28 mouse cellular contexts compared by ENCODE assay signal in genomic region chr10:61457182-61457581, GRCm38 (mm10). TPM values are rescaled to one million over a fixed set of nuclear protein-coding genes. Genes with fewer than 3 reads are reported as not detected.
DNase-seq lines count a peak whose midpoint lies in the region; ATAC-seq and TF ChIP-seq lines count a peak whose summit lies in the region.
"Had no signal": no experiment of that assay in that cellular context is flagged by ENCODE, and none has a peak within 500 bp of the region (broad histone marks: within the 10 kb centered on the region; RNA-seq: fewer than 3 reads in every experiment).

No protein-coding gene starts in this region.

- H3K36me3 ChIP-seq in liver, postnatal 0 days (replicated peaks; ENCODE audit: insufficient read depth, low read length): no peaks in the 10 kb centered on the region
- H3K36me3 ChIP-seq in liver, embryonic 11.5 days (ENCODE audit: control insufficient read depth, insufficient read depth, low read length): no peaks in the 10 kb centered on the region
- H3K36me3 ChIP-seq in forebrain, embryonic 16.5 days (ENCODE audit: control insufficient read depth, insufficient read depth): no peaks in the 10 kb centered on the region
- H3K36me3 ChIP-seq: G1E; heart, embryonic 12.5 days; heart, embryonic 15.5 days; hindbrain, embryonic 10.5 days; hindbrain, embryonic 13.5 days had no signal

- no peaks in the 10 kb centered on the region; the same call in 1 of the 2 replicates for H3K4me1 ChIP-seq in liver, postnatal 0 days (ENCODE audit: insufficient read depth)
- H3K4me1 ChIP-seq in liver, embryonic 11.5 days (replicated peaks; ENCODE audit: control insufficient read depth, insufficient read depth, low read length): no peaks in the 10 kb centered on the region
- H3K4me1 ChIP-seq in forebrain, embryonic 16.5 days (replicated peaks; ENCODE audit: control insufficient read depth, insufficient read depth, low read length): no peaks in the 10 kb centered on the region
- H3K4me1 ChIP-seq: heart, embryonic 12.5 days; hindbrain, embryonic 10.5 days; hindbrain, embryonic 13.5 days had no signal

- no peak overlapping the region for H3K4me2 ChIP-seq in liver, postnatal 0 days (ENCODE audit: low read depth, low read length)
- no peak overlapping the region for H3K4me2 ChIP-seq in liver, embryonic 11.5 days
- no peak overlapping the region for H3K4me2 ChIP-seq in forebrain, embryonic 16.5 days (ENCODE audit: low read length)
- H3K4me2 ChIP-seq: heart, embryonic 12.5 days; heart, embryonic 15.5 days; hindbrain, embryonic 13.5 days had no signal

- WGBS in liver, postnatal 0 days (ENCODE audit: insufficient replicate concordance): 61% methylated on average over 3 of the region's 3 CpGs
- WGBS in liver, embryonic 11.5 days: 71% methylated on average over 3 of the region's 3 CpGs
- 62% methylated on average over 3 of the region's 3 CpGs for WGBS in forebrain, embryonic 16.5 days

- H3K4me3 ChIP-seq in liver, postnatal 0 days (ENCODE audit: low read depth, low read length): no peak overlapping the region
- no peak overlapping the region for H3K4me3 ChIP-seq in liver, embryonic 11.5 days (ENCODE audit: low read depth, low read length)
- no peak overlapping the region for H3K4me3 ChIP-seq in forebrain, embryonic 16.5 days (replicated peaks; ENCODE audit: low read length)
- H3K4me3 ChIP-seq: heart, embryonic 12.5 days; heart, embryonic 15.5 days; hindbrain, embryonic 10.5 days; hindbrain, embryonic 13.5 days had no signal

- no peak overlapping the region for H3K9ac ChIP-seq in liver, postnatal 0 days (replicated peaks)
- no peak overlapping the region for H3K9ac ChIP-seq in liver, embryonic 11.5 days (ENCODE audit: low read depth, low read length)
- H3K9ac ChIP-seq in forebrain, embryonic 16.5 days (replicated peaks; ENCODE audit: low read depth, low read length): no peak overlapping the region
- H3K9ac ChIP-seq: heart, embryonic 12.5 days; heart, embryonic 15.5 days; hindbrain, embryonic 13.5 days had no signal

- no peak for TF ChIP-seq CTCF in liver, postnatal 0 days (IDR thresholded peaks at IDR 0.05; ENCODE audit: low read depth)

- H3K27me3 ChIP-seq in liver, postnatal 0 days (ENCODE audit: insufficient read depth, low read length): no peaks in the 10 kb centered on the region
- no peaks in the 10 kb centered on the region for H3K27me3 ChIP-seq in liver, embryonic 11.5 days (replicated peaks; ENCODE audit: control insufficient read depth, insufficient read depth, low read length)
- H3K27me3 ChIP-seq in forebrain, embryonic 16.5 days (replicated peaks; ENCODE audit: control insufficient read depth, insufficient read depth, low read length): no peaks in the 10 kb centered on the region
- H3K27me3 ChIP-seq: heart, embryonic 12.5 days; heart, embryonic 15.5 days; hindbrain, embryonic 13.5 days; Patski had no signal

- H3K9me3 ChIP-seq in liver, postnatal 0 days (ENCODE audit: low read length): no peaks in the 10 kb centered on the region
- no peaks in the 10 kb centered on the region for H3K9me3 ChIP-seq in liver, embryonic 11.5 days (ENCODE audit: control insufficient read depth, low read length)
- no peaks in the 10 kb centered on the region for H3K9me3 ChIP-seq in forebrain, embryonic 16.5 days (ENCODE audit: control insufficient read depth, low read length)
- H3K9me3 ChIP-seq: G1E; heart, embryonic 15.5 days; hindbrain, embryonic 10.5 days; hindbrain, embryonic 13.5 days had no signal

- no peak for ATAC-seq in liver, postnatal 0 days
- no peak for ATAC-seq in liver, embryonic 11.5 days (replicated peaks; ENCODE audit: low FRiP score)
- ATAC-seq in forebrain, embryonic 16.5 days: no peak
- ATAC-seq: activated CD4-positive, CD25-positive, alpha-beta regulatory T cell, adult 4 months; forebrain, embryonic 14.5 days; hindbrain, postnatal 0 days; inflammation-experienced regulatory T-cells, adult 6 months; intestine, embryonic 16.5 days; Patski had no signal

- H3K27ac ChIP-seq in liver, postnatal 0 days (ENCODE audit: low read depth): 0 out of 2 replicates have a peak overlapping the region, but pooled peaks have one; percentile 4
- H3K27ac ChIP-seq in liver, embryonic 11.5 days (ENCODE audit: low read depth, low read length): no peak overlapping the region
- H3K27ac ChIP-seq in forebrain, embryonic 16.5 days (ENCODE audit: low read length): no peak overlapping the region
- H3K27ac ChIP-seq: heart, embryonic 15.5 days; hindbrain, embryonic 10.5 days; hindbrain, embryonic 13.5 days; hindbrain, postnatal 0 days had no signal

- no peak for TF ChIP-seq EP300 in liver, postnatal 0 days (IDR thresholded peaks at IDR 0.05; ENCODE audit: low read depth)

- no peak for DNase-seq in liver, postnatal 0 days
- no peak for DNase-seq in liver, embryonic 11.5 days (ENCODE audit: low spot score)
- DNase-seq in ES-CJ7 (ENCODE audit: low read depth, low spot score): peak; percentile 45
- peak; percentile 72 for DNase-seq in ZHBTc4 (ENCODE audit: low read depth, low spot score)
- no peak for DNase-seq in frontal cortex, postnatal 36 days (ENCODE audit: low spot score in 2 of 2)
- DNase-seq: adrenal gland, postnatal 10 days; adrenal gland, postnatal 36 days; cerebellum, adult 18-20 months; cerebellum, adult 9-10 months; cerebellum, postnatal 14 days; gastrocnemius, postnatal 25 days; heart, adult 18-20 months; heart, postnatal 10 days; heart, postnatal 36 days; kidney, adult 18-20 months had no signal

RNA-seq across cellular contexts. Expression of gene Eif4ebp2, which starts 4.7 kb away (rescaled TPM):
- 43.6 and 46.4 TPM in 2 replicates for polyA plus RNA-seq in liver, postnatal 0 days (2015; fragmentation: Nextera tagmentation; extraction: Ambion mirVana)
- polyA plus RNA-seq in liver, embryonic 11.5 days (2014; fragmentation: Nextera tagmentation; extraction: Ambion mirVana): 27.1 and 33.3 TPM in 2 replicates
- 78.2 and 88.4 TPM in 2 replicates for polyA plus RNA-seq in forebrain, embryonic 16.5 days (2015; fragmentation: Nextera tagmentation; extraction: Ambion mirVana)

RNA-seq across cellular contexts. Expression of gene Lrrc20, which starts 18.4 kb away (rescaled TPM):
- polyA plus RNA-seq in liver, postnatal 0 days (2015; fragmentation: Nextera tagmentation; extraction: Ambion mirVana): 3.0 TPM in 2 replicates
- 12.0 and 14.1 TPM in 2 replicates for polyA plus RNA-seq in liver, embryonic 11.5 days (2014; fragmentation: Nextera tagmentation; extraction: Ambion mirVana)
- 25.7 and 28.1 TPM in 2 replicates for polyA plus RNA-seq in forebrain, embryonic 16.5 days (2015; fragmentation: Nextera tagmentation; extraction: Ambion mirVana)

RNA-seq across cellular contexts. Expression of gene Nodal, which starts 39.4 kb away (rescaled TPM):
- 0.08 and 0.19 TPM in 2 replicates for polyA plus RNA-seq in liver, postnatal 0 days (2015; fragmentation: Nextera tagmentation; extraction: Ambion mirVana)
- polyA plus RNA-seq in liver, embryonic 11.5 days (2014; fragmentation: Nextera tagmentation; extraction: Ambion mirVana): 0.84 and 0.86 TPM in 2 replicates
- 0.10 and 0.15 TPM in 2 replicates for polyA plus RNA-seq in forebrain, embryonic 16.5 days (2015; fragmentation: Nextera tagmentation; extraction: Ambion mirVana)
- polyA plus RNA-seq: activated CD4-positive, CD25-positive, alpha-beta regulatory T cell, adult 4 months; forebrain, embryonic 11.5 days; forebrain, embryonic 14.5 days; G1E; heart, embryonic 12.5 days; hindbrain, embryonic 13.5 days; Patski had no signal

Comparison
In these comparisons a context has a peak if more than half of its experiments do, and no peak if none do; other contexts are left out.
1. DNase-seq: peak in ES-CJ7 (single experiment) and ZHBTc4 (single experiment); none in liver, postnatal 0 days (single experiment), liver, embryonic 11.5 days (single experiment) and frontal cortex, postnatal 36 days (0 of 2).